Mouse (Mus musculus): ENCODE measurements around the gene Col15a1.
A peak's percentile ranks its signal among the peaks of the same experiment; 100 is the strongest.

Col15a1 gene

DNA sequence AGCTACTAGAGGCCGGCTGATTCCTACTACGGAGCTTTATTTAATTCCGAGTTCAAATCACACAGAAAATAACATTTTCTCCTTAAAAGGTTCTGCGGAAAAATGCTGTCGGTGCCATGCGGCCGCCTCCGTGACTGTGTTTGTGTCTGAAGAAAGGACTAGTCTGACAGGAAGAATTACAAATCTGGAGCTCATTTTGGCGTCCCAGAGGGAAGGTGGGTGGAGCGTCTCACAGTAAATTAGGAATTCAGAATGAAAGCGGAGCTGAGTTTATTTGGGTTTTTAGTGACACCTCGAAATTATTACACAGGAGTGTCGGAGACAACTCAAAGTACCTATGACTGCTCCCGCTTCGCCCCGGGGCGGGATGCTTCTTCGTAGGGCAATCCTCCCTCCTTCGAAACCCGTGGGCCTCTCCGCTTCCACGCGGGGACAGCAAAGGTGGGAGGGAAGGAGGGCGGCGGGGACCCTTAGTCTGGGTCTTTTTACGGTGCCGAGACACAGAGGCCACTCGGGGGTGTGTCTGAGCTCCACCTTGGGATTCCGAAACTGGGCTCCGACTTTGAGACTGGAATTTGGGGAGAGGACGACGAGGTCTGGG lies 144.2 kb downstream of the Col15a1 start:
- no peak for DNase-seq (ENCODE audit: low read depth)

- DNase-seq (ENCODE audit: low read depth) = peak; percentile 94
These were observed 144.9 kb downstream of the Col15a1 start, which contains the start of gene Tgfbr1 for GRCm38 (mm10) chr4:47352803-47353388. Gene Tgfbr1, plus strand, starts transcription at chr4:47353222.

GRCm38 (mm10) chr4:47353416-47354111 lies 145.6 kb downstream of the Col15a1 start:
- no peak for DNase-seq (ENCODE audit: low read depth)

GRCm38 (mm10) chr4:47354304-47354703 lies 146.3 kb downstream of the Col15a1 start:
- no peak for DNase-seq (ENCODE audit: low read depth)

DNA sequence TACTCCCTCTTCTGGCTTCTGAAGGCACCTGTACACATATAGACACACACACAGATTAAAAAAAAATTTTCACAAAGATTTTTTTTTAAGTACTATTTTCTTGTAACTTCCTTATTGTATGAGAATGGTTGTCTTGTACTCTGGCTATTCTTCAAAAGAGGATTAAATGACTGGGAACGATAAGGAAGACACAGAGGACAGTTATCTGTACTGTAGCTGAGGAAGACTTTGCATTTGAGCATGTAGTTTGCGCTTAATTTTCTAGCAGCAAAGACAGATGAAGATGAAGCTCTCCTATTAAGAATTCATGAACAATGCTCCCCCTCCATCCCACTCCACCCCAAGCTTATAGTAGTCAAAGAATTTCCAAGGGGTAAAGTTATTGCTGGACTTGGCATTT lies 154.7 kb downstream of the Col15a1 start:
- DNase-seq (ENCODE audit: low read depth) = no peak

Measured in c-Kit-positive CD71-positive TER-119-negative erythroid progenitor cells, embryonic 14.5 days (primary cell).